Mouse (Mus musculus): ENCODE results near the gene Pqlc2.

GRCm38 (mm10) chr4:139338145-139338544 lies 27.6 kb upstream of the Pqlc2 start:
- TF ChIP-seq EP300 (IDR thresholded peaks at IDR 0.05; ENCODE audit: insufficient read depth, low read depth, low read length) (no peak), CTCF (IDR thresholded peaks at IDR 0.05; ENCODE audit: low read depth, low read length) (no peak), POLR2A (IDR thresholded peaks at IDR 0.05; ENCODE audit: insufficient read depth, low read length) (no peak)
